Mouse (Mus musculus): ENCODE results near the gene Rbm47. TPM values are rescaled to one million over a fixed set of nuclear protein-coding genes. Genes with fewer than 3 reads are reported as not detected.

Gene Rbm47
- total RNA-seq, 2 experiments from 2014 or later = 2.3 to 3.7 TPM

DNA sequence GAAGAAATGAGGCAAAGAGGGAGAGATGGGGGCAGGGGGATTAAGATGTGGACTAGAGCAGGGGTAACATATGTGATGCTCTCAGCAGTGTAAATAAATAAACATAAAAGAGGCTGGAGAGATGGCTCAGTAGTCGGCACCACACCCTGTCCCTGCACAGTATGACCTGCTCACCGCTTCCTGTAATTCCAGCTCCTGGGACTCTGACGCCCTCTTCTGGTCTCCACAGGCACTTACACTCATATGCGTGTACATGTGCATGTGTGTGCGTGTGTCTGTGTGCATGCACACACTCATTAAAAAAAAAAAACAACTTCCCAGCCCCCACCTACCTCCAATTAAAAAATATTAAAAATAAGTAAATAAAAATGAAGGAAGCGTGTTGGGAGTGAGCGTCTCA is 38.3 kb downstream of the Rbm47 start:
- intact Hi-C loops (cut with DNase I) = no loop called here

DNA sequence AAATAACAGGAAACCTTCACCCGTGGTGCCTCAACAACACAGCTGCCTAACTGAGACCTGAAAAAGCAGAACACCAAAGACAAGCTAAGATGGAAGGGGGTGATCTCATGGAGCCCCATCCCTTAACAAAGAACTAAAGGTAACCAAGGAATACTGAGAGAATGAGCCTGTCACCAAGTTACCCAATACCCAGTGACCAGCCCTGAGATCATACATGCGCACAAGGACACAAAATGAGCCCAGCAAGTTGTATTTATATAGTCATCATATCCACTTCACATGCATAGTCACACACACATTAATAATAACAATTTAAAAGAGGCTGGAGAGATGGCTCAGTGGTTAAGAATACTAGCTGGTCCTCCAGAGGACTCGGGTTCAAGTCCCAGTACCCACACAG is 44.0 kb downstream of the Rbm47 start:
- DNase-seq = no peak
- intact Hi-C loops (cut with DNase I) = no loop called here

More for the DNA sequence above, 38.3 kb downstream of the Rbm47 start:
- DNase-seq = no peak

DNA sequence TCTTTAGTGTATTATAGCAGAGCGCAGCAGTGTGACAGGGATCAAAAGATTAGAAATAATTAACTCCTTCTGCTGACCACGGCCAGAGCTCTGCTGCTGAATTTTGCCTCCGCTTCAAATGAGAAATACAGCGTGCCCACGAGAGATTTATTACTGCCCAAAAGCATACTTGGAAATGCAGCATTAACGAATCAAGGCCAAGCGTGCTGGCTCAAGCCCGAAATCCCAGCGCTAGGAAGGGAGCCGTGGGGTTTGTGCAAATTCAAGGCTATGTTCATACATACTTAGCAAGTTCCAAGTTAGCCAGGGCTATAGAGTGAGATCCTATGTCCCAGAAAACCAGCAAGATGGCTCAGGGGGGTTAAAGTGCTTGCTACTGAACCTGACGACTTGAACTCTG is 47.5 kb downstream of the Rbm47 start:
- intact Hi-C loops (cut with DNase I) = no loop called here
- no peak for DNase-seq

DNA sequence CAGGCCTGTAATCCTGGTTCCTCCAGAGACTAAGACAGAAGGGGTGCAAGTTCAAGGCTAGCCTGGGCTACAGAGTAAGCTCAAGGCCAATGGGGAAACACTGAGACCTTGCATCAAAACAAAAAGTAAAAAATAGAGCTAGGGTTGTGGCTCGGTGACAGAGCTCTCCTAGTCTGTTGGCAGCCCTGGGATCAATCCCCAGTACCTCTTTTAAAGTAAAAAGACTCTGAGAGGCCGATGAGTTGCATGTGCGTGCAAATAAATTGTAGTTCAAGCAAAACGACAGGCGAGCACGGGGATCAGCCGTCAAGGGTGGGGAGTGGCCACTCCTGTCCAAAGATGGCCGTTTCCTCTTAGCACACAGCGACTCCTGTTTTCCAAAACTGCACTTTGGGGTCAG is 48.0 kb downstream of the Rbm47 start:
- intact Hi-C loops (cut with DNase I) = no loop called here
- DNase-seq = no peak

DNA sequence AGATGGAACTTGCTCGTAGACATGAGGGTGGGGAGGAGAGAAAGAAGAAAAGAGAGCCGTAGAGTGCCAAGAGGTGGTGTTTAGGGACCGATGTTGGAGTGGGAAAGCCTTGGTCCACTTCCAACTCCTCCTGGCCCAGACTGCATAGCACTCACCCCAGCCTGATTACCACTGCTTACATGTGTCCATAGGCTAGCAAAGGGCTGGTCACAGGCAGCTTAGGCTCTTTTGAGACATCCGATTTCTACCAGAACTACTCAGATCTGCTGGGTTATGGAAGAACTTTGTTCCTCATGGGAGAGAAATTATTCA is 48.9 kb downstream of the Rbm47 start:
- no peak for DNase-seq
- intact Hi-C loops (cut with DNase I) = no loop called here

DNA sequence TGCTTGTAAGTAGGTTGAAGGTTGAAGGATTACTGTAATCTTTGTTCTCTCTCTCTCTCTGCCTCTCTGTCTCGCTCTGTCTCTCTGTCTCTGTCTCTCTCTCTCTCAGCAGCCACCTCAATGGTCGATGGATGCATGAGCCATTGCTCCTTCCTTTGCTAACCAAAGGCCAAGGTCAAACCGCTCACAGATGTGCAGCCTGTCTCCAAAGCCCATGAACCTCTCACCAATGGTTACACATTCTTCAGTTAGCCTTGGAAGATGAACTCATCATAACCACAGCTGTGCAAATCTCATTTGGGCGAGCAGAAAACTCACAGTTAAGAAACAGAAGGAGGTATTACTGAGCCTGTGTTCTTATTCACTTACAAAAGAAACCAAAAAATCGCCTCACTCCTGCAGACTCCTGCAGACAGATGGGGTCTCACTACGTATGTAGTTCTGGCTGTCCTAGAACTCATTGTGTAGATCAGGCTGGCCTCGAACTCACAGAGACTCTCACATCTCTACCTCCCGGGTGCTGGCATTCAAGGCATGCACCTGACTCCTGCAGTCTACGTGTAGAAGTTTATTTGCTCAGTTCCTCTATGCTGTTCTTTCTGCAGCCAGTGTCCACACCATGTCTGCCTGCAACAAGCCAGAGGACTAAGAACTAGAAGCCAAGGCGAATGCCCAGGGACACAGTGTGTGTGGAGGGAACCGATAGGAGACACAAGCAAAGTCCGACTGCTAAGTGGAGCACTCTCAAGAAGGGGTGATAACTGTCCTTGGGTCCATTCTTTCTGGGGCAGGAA is 49.4 kb downstream of the Rbm47 start:
- no peak for DNase-seq
- intact Hi-C loops (cut with DNase I) = no loop called here

DNA sequence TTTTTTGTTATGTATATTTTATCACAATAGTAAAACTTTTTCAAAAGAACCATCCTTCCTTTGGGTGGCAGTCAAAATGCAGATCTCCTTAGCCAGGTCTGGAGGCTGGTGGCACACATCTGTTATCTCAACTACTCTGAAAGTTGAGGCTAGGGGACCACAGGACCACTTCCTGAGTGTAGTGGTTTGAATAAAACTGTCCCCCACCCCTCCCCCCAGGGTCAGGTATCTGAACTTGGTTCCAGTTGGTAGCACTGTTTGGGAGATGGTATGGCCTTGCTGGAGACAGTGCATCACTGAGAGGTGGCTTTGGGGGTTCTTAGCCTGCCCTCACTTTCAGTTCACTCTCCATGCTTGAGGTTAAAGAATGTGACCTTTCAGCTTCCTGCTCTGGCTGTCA is 51.7 kb downstream of the Rbm47 start:
- intact Hi-C loops (cut with DNase I) = no loop called here
- DNase-seq = no peak

DNA sequence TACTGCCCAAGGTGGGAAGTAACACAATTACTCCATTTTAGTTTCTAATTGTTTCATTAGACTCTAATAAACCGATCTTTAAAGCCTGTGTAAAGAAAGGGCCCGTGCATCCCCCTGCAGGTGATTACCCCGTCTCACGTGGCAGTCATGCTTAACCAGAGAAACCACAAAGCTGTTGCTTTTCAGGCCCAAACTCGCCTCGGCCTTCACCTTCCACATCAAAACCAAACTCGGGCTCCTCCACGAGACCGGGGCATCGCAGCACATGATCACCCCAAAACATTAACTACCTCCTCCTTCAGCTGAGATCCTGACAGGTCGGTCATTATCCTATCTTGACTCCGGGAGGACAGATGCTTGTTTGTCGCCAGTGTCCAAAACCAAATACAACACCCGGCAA is 58.2 kb downstream of the Rbm47 start:
- intact Hi-C loops (cut with DNase I) = no loop called here
- DNase-seq = no peak

DNA sequence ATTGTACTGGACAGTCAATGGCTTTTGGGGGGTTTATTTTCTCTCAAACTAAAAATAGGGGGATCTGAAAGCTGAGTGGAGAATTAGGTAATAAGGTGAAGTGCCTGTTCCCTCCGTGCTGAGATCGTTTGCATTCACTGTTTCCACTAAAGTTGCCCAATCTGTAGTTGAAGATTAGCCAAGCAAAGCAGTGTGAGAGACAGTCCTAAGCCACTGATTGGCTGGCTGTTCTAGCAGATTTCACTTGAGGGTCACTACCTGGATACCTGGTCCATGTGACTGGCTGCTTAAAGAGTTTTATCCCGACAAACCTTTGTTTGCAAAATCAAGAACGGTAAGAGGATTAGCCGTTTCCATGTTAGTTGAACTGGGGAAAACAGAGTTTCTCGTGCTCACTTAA is 58.7 kb downstream of the Rbm47 start:
- intact Hi-C loops (cut with DNase I) = no loop called here
- no peak for DNase-seq

DNA sequence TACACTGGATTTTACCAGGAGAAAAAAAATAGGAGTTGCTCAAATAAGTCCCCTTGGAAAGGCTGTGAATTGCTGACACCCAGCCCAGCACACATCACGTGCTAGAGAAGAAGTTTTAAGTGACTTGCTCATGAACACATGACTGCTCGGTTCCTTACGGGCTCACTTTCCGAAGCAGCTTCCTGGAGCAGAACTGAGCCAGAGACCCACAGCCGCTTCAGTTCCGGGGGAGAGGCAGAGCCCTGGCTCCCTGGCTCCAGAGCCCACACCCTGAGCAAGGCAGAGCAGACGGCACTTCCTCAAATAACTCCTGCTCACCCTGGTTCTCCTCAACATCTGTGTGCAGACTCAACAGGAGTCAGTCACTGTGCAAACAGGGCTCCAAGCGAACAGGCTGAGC is 60.9 kb downstream of the Rbm47 start:
- intact Hi-C loops (cut with DNase I) = no loop called here
- DNase-seq = peak; percentile 44 to 49

DNA sequence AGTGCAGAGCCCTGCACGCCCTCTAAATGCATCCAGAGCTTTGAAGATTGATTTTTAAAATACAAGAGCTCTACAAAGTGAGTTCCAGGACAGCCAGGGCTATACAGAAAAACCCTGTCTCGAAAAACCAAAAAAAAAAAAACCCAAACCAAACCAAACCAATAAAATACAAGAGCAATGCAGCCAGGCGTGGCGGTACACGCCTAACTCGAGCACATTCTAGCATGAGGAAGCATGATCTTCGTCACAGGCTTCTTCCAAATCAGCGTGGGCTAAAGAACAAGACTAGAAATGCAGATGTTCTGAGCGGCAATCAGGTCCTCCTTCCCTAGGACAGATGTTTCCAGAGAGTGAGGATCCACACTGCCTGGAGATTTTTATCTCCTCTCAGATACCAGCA is 66.5 kb downstream of the Rbm47 start:
- intact Hi-C loops (cut with DNase I) = no loop called here
- no peak for DNase-seq

DNA sequence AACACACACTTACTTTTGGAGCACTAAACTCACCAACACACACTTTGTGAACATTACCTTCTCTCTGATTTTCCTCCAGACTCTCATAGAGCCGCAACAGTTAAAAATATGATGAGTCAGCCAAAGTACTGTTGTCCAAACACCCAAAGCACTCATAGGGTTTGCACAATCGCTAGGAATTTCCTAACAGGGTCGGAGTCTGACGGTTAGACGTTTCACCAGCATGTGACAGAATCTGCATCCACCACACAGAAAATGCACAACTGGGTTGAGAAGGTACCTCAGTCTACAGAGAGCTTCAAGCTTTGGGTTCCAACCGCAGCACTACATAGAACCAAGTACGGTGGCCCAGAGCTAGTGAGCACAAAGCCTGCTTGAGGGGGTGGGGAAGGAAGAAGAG is 67.0 kb downstream of the Rbm47 start:
- peak in 1 of 2 experiments; percentile 24 for DNase-seq
- intact Hi-C loops (cut with DNase I) = no loop called here

DNA sequence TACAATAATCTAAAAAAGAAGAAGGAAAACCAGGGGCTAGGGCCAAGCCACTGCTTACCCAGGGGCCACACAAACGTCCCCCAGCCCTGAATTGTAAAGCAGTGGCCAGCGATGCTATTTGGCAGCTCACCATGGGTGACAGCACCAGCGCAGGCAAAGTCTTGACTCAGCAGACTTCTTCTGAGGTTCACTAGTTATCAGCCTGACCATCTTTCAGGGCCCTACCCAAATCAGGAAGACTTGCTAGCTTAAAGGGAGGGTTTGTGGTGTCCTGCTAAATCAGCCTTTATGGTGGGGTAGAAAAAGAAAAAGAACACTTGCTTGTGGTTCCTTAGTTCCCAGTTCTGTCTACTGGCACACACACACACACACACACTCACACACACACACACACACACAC is 67.6 kb downstream of the Rbm47 start:
- intact Hi-C loops (cut with DNase I) = no loop called here
- no peak for DNase-seq

DNA sequence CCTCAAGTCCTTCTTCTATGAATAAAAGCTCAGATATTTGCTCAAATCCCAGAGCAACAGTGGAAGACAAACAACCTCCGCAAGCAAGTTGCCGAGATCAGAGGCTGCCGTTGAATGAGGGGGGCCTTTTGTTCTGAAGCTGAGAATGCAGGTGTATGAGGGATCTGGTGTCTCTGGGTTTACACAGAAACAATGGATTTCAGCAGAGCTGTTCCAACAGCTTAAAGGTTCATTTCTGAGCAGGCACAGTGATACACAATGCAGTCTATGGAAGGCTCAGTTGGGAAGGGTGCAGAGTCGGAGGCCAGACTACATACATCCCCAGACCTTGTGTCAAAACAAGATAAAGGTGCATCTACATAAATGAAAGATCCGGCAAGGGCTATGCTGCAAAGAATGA is 69.5 kb downstream of the Rbm47 start:
- intact Hi-C loops (cut with DNase I) = no loop called here

DNA sequence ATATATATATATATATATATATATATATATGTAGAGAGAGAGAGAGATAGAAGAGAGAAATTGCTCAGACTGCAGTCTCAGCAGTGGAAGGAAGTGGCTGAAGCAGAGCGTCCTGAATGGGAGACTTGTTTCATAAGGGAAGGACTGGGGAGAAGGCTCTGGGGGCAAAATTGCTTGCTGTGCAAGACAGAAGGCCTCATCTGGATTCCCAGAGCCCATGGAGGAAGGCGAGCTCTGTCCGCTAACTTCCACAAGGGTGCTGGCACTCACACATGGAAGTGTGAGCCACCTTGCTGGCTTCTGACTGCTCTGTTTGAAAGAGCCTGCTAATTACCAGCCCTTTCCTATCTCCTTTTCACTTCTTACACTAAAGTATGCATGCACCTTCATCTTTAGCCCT is 70.1 kb downstream of the Rbm47 start:
- intact Hi-C loops (cut with DNase I) = no loop called here
- DNase-seq = no peak

More for the DNA sequence above, 69.5 kb downstream of the Rbm47 start:
- no peak for DNase-seq

DNA sequence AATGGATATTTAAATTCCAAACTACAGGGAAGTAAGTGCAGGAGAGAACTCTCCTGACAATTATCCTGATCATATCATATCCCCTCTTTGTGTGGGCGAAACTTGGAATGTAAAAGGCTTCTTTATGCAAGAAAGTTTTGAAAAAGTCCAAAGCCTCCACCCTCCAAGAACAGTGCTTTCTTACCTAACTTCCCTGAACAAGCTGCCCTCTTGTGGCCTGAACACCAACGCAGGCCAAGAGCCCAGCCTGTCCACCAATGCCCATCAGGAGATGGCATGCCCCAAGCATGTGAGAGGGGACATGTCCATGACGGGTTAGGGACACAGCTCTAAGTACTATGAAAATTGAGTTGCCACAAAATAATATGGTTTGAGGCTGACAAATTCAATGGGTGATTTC is 71.3 kb downstream of the Rbm47 start:
- intact Hi-C loops (cut with DNase I) = no loop called here
- peak in 1 of 2 experiments; percentile 29 for DNase-seq

DNA sequence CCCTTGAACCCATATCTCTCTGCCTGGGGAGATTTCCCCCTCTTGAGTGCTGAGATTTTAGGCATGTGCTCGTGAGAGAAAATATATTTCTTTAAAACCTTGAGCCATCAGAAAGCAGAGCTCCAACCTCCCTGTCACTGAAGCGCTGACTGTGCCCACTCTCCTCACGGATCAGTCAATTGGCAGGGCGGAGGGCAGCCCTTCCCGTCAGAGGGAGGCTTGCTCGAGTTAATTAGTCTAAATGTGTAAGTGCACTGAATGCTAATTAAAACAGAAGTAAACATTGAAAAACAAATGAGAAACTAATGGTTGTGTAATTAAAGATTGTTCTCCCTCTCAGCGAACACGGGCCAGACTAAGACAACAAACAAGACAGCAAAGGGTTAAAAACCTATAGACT is 72.6 kb downstream of the Rbm47 start:
- DNase-seq = no peak
- intact Hi-C loops (cut with DNase I) = no loop called here

DNA sequence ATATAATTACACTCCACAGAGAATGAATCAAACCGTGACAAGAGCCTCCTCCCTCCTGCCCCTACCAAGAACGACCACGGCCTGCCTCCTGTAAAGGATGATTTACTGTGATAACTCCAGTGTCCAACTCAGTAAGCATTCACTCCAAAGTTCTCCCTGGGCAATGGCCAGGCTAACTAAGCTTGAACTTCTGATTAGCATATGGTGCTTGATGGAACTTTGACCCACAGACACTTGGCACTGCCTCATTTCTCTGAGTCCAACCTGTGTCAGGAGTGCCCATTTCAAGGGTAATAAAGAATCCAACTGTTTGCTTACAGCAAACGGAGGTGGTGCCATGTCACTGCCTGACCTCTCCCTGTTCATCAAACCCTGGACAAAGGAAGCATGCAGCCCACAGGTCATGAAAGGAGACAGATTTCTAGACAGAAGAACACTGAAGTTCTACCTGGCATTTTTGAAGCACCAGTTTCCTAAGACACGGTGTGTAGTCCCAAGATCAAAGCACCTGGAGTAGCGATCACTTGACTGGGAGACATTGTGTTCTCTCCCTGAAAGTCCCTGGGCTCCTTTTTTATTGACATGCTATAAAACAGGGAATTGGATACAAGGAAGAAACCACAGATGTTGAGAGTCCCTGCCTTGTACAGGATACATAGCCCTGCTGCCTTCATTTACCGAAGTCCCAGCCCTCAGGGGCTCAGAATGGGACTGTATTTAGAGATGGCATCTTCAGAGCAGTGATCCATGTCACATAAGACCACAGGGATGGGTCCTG is 74.6 kb downstream of the Rbm47 start:
- DNase-seq = no peak
- intact Hi-C loops (cut with DNase I) = no loop called here

DNA sequence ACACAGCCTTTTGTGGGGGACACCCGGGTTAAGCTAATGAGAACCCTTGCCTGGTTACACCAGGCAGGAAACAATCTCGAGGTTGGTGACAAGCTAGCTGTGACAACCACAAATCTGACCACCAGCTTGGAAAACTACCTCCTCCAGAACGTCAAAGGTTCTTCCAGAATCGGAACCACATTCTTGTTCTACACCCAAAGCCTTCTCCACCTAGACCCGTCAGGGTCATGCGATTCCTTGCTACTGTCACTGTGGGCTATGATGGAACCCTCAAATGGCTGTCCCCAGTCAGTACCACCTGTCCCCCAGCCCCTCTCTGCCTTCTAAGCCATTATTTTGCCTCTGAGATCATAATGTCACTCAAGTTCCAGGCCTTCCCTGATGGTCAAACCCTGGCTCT is 76.8 kb downstream of the Rbm47 start:
- intact Hi-C loops (cut with DNase I) = no loop called here

DNA sequence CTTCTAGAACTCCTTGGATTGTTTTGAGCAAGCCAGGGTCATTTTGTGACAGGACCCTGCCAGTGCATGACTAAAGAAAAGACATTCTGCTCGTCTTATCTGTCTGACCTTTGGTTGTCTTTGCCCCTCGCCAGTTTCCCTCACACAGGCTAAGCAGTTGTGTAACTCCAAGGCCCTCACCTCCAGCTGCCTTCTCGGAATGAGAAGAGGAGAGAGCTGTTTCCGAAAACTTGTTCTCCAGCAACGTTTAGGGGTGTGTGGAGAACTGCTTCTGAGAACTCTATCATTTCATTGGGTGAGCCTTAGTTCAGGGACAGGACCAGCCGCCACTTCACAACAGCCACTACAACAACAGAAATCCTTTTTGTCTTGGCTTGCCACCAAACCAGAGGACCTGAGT is 77.8 kb downstream of the Rbm47 start:
- intact Hi-C loops (cut with DNase I) = no loop called here
- no peak for DNase-seq

More for the DNA sequence above, 76.8 kb downstream of the Rbm47 start:
- no peak for DNase-seq

DNA sequence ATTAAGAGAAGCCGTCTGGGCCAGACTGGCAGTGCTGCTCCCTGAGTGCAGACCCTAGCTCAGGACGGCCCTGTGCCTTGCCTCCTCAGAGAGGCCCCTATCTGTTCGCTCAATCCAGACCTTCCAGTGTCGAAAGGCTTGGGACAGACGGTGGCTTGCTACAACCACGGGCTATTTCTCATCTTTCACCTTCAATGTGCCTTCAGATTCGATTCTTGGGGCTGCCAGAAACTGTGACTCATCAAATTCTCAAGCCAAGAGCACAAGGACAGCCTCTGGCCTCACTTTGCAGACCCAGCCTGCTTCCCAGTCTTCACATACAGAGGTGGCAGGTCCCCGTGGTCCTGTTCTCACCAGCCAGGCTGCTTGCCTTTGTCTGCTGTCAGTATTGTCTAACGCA is 82.9 kb downstream of the Rbm47 start:
- DNase-seq = peak; percentile 35 to 40
- intact Hi-C loops (cut with DNase I) = no loop called here

DNA sequence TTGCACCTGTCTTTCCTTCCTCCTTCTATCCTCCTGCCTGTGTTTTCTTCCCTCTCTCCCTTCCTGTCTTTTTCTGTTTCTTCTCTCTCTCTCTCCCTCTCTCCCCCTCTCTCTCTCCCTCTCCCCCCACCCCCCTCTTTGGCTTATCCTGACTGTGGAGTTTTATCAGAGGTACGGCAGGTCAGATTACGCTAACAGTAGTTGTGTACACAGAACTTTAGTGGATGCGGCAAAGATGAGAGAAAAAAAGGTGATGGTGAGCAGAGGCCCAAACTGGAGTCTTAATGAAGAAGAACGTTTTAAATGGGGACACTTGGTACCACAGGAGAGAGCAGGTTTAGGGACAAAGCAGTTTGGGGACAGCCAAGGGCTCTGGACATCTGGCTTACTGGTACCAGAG is 83.3 kb downstream of the Rbm47 start:
- intact Hi-C loops (cut with DNase I) = no loop called here
- no peak for DNase-seq

Measured in heart, postnatal 10 days (tissue).